Mouse (Mus musculus) MEL (cell line): ENCODE measurements around the gene Vgf. TPM values are rescaled to one million over a fixed set of nuclear protein-coding genes. Genes with fewer than 3 reads are reported as not detected.

Source experiments
- DNase-seq: peaks from one replicate; pipeline ENCODE4 v3.0.0; 2011; ENCODE audit warnings: low read depth, low spot score
- H3K27ac ChIP-seq: 2 replicates; pipeline ENCODE4 v1.5.1; 2012; ENCODE audit warnings: low read depth, mild to moderate bottlenecking, control low read depth, low read length, moderate library complexity; ENCODE audit not compliant: control insufficient read depth
- H3K27me3 ChIP-seq, 2 experiments: fragments of 150-350 bp in 1 of 2; sonication (generic) in 1 of 2; 2 replicates each; pipeline ENCODE4 v1.6.1; 2012; ENCODE audit warnings: low read length in 2 of 2, mild to moderate bottlenecking in 2 of 2, improper control_type of control experiment in 1 of 2, moderate library complexity in 1 of 2; ENCODE audit not compliant: insufficient read depth in 2 of 2, control insufficient read depth in 1 of 2
- H3K36me3 ChIP-seq, 2 experiments: 2 replicates each; pipeline ENCODE4 v1.6.1; 2012 to 2014; ENCODE audit warnings: low read length in 2 of 2, improper control_type of control experiment in 1 of 2, inconsistent platforms in 1 of 2, mild to moderate bottlenecking in 1 of 2; ENCODE audit not compliant: insufficient read depth in 2 of 2, control insufficient read depth in 1 of 2
- H3K4me1 ChIP-seq, 2 experiments: fragments of 150-350 bp in 1 of 2; sonication (generic) in 1 of 2; 2 replicates each; pipeline ENCODE4 v1.6.1; 2012; ENCODE audit warnings: low read length in 2 of 2, improper control_type of control experiment in 1 of 2, mild to moderate bottlenecking in 1 of 2; ENCODE audit not compliant: insufficient read depth in 2 of 2, control insufficient read depth in 1 of 2
- H3K4me3 ChIP-seq, 2 experiments: fragments of 150-350 bp in 1 of 2; sonication (generic) in 1 of 2; 2 replicates each; pipeline ENCODE4 v1.5.1; 2012; ENCODE audit warnings: low read depth in 2 of 2, low read length in 2 of 2, mild to moderate bottlenecking in 2 of 2, moderate library complexity in 2 of 2, control low read depth in 1 of 2, improper control_type of control experiment in 1 of 2; ENCODE audit not compliant: control insufficient read depth in 1 of 2, insufficient read depth in 1 of 2
- H3K79me2 ChIP-seq: 2 replicates; pipeline ENCODE4 v1.6.1; 2012; ENCODE audit warnings: mild to moderate bottlenecking, low read length, moderate library complexity; ENCODE audit not compliant: control insufficient read depth, poor library complexity, insufficient read depth
- H3K9ac ChIP-seq: 2 replicates; pipeline ENCODE4 v1.6.1; 2012; ENCODE audit warnings: low read depth, mild to moderate bottlenecking, control low read depth, low read length, moderate library complexity; ENCODE audit not compliant: control insufficient read depth, poor library complexity, severe bottlenecking
- H3K9me3 ChIP-seq: fragments of 150-350 bp; sonication (generic); replicated peaks from 2 replicates; pipeline ENCODE4 v1.6.1; 2012; ENCODE audit warnings: mild to moderate bottlenecking, low read length, improper control_type of control experiment, moderate library complexity; ENCODE audit not compliant: insufficient read depth
- BHLHE40 ChIP-seq: IDR thresholded peaks from 2 replicates; pipeline ENCODE4 v1.6.1; 2012; ENCODE audit warnings: low read depth, mild to moderate bottlenecking, inconsistent platforms, low read length, improper control_type of control experiment, borderline replicate concordance
- CHD1 ChIP-seq: IDR thresholded peaks from 2 replicates; pipeline ENCODE4 v1.6.1; 2012; ENCODE audit warnings: low read depth, mild to moderate bottlenecking, inconsistent platforms, low read length, improper control_type of control experiment
- CTCF ChIP-seq, 3 experiments: IDR thresholded peaks in 2 of 3; conservative IDR thresholded peaks in 1 of 3; 2 replicates each; pipeline ENCODE4 v1.5.1; 2011 to 2012; ENCODE audit warnings: low read length in 3 of 3, low read depth in 2 of 3, mild to moderate bottlenecking in 2 of 3, improper control_type of control experiment in 1 of 3, inconsistent platforms in 1 of 3, mixed read lengths in 1 of 3, moderate library complexity in 1 of 3; ENCODE audit not compliant: control insufficient read depth in 1 of 3, insufficient read depth in 1 of 3, poor library complexity in 1 of 3, severe bottlenecking in 1 of 3
- E2F4 ChIP-seq: IDR thresholded peaks from 2 replicates; pipeline ENCODE4 v1.6.1; 2011; ENCODE audit warnings: low read depth, low read length, improper control_type of control experiment, borderline replicate concordance
- EP300 ChIP-seq, 2 experiments: IDR thresholded peaks; 2 replicates each; pipeline ENCODE4 v1.6.1; 2011; ENCODE audit warnings: improper control_type of control experiment in 2 of 2, low read length in 2 of 2, low read depth in 1 of 2, mild to moderate bottlenecking in 1 of 2
- ETS1 ChIP-seq: IDR thresholded peaks from 2 replicates; pipeline ENCODE4 v1.6.1; 2012; ENCODE audit warnings: low read depth, mild to moderate bottlenecking, inconsistent platforms, low read length, improper control_type of control experiment, moderate library complexity
- GABPA ChIP-seq: IDR thresholded peaks from 2 replicates; pipeline ENCODE4 v1.6.1; 2012; ENCODE audit warnings: low read depth, mild to moderate bottlenecking, inconsistent platforms, low read length, improper control_type of control experiment, moderate library complexity
- GATA1 ChIP-seq: IDR thresholded peaks from 2 replicates; pipeline ENCODE4 v1.6.1; 2011; ENCODE audit warnings: low read depth, low read length, improper control_type of control experiment
- MAFK ChIP-seq: IDR thresholded peaks from 2 replicates; pipeline ENCODE4 v1.6.1; 2011; ENCODE audit warnings: low read depth, mild to moderate bottlenecking, low read length, improper control_type of control experiment, borderline replicate concordance
- MXI1 ChIP-seq: IDR thresholded peaks from 2 replicates; pipeline ENCODE4 v1.6.1; 2011; ENCODE audit warnings: mild to moderate bottlenecking, low read depth, low read length, improper control_type of control experiment
- POLR2AphosphoS2 ChIP-seq: IDR thresholded peaks from 2 replicates; pipeline ENCODE4 v1.6.1; 2011; ENCODE audit warnings: low read length, improper control_type of control experiment
- POLR2AphosphoS5 ChIP-seq: IDR thresholded peaks from 2 replicates; pipeline ENCODE4 v1.6.1; 2012; ENCODE audit warnings: low read depth, borderline replicate concordance, mild to moderate bottlenecking, inconsistent platforms, low read length, moderate library complexity, mixed read lengths
- RAD21 ChIP-seq: IDR thresholded peaks from 2 replicates; pipeline ENCODE4 v1.6.1; 2011; ENCODE audit warnings: mild to moderate bottlenecking, low read depth, low read length, improper control_type of control experiment
- RCOR1 ChIP-seq: IDR thresholded peaks from 2 replicates; pipeline ENCODE4 v1.6.1; 2012; ENCODE audit warnings: low read depth, mild to moderate bottlenecking, inconsistent platforms, low read length, improper control_type of control experiment
- SIN3A ChIP-seq: IDR thresholded peaks from 2 replicates; pipeline ENCODE4 v1.6.1; 2012; ENCODE audit warnings: low read length, improper control_type of control experiment, inconsistent platforms
- TAL1 ChIP-seq: IDR thresholded peaks from 2 replicates; pipeline ENCODE4 v1.6.1; 2012; ENCODE audit warnings: mild to moderate bottlenecking, inconsistent platforms, low read length, moderate library complexity, mixed read lengths
- TBP ChIP-seq: IDR thresholded peaks from 2 replicates; pipeline ENCODE4 v1.8.0; 2011; ENCODE audit warnings: low read depth, low read length, improper control_type of control experiment
- TCF12 ChIP-seq: IDR thresholded peaks from 2 replicates; pipeline ENCODE4 v1.6.1; 2014; ENCODE audit warnings: low read depth, mild to moderate bottlenecking, inconsistent platforms, low read length, improper control_type of control experiment, moderate library complexity
- UBTF ChIP-seq: IDR thresholded peaks from 2 replicates; pipeline ENCODE4 v1.6.1; 2012; ENCODE audit warnings: low read depth, mild to moderate bottlenecking, inconsistent platforms, low read length, improper control_type of control experiment, moderate library complexity, borderline replicate concordance; ENCODE audit not compliant: insufficient read depth
- USF2 ChIP-seq, 2 experiments: IDR thresholded peaks; 2 replicates each; pipeline ENCODE4 v1.6.1; 2011 to 2012; ENCODE audit warnings: improper control_type of control experiment in 2 of 2, low read length in 2 of 2, borderline replicate concordance in 1 of 2, inconsistent platforms in 1 of 2, low read depth in 1 of 2, mild to moderate bottlenecking in 1 of 2; ENCODE audit not compliant: insufficient read depth in 1 of 2
- ZC3H11A ChIP-seq: IDR thresholded peaks from 2 replicates; pipeline ENCODE4 v1.6.1; 2012; ENCODE audit warnings: low read depth, mild to moderate bottlenecking, inconsistent platforms, low read length, improper control_type of control experiment
- polyA plus RNA-seq, 2 experiments: library from polyadenylated mRNA; stranded (reverse) in 1 of 2; unstranded in 1 of 2; fragments of >175 nt in 1 of 2; fragments of >200 nt in 1 of 2; gene quantifications; 2 replicates each; pipeline versions ENCODE4 v1.2.1 to v1.2.4; 2012; ENCODE audit warnings: low replicate concordance in 2 of 2, low read depth in 1 of 2; ENCODE audit not compliant: insufficient read length in 2 of 2, insufficient read depth in 1 of 2, missing spikeins in 1 of 2
- total RNA-seq: library from RNA; depleted of rRNA; stranded (reverse); fragments of 300-350 nt; gene quantifications from 2 replicates; pipeline ENCODE4 v1.2.3, GENCODE M21; 2012

Vgf gene
- total and polyA plus RNA-seq, 3 experiments, result 0.42 to 1.4 TPM; not detected in 1

DNA sequence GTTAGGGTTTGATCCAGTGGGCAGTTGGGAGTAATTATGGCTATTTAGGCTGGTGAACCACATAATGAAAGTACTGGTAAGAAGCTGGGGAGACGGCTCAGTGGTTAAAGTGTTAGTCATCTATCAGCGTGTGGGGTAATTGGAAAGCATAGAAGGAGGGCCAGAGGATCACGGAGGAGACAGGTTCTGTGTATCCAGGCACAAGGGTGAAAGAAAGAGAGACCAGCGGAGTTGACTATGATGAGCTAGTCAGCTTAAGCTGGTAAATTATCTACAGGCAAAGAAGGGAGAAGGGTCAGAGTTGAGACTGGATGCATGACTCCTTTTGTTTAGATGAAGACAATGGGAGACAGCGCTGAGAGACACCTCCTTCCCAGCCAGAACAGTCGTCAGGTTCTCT, 24.9 kb downstream of the Vgf start:
- Histone ChIP-seq H3K4me1 (peaks cover 0 to 6% of the 10 kb centered on the region in 2 experiments; a peak in 2 of 4 replicates), H3K4me3 (no peak overlapping the region), H3K79me2 (no peaks in the 10 kb centered on the region), H3K9me3 (no peaks in the 10 kb centered on the region), H3K27ac (no peak overlapping the region), H3K27me3 (no peaks in the 10 kb centered on the region), H3K9ac (no peak overlapping the region), H3K36me3 (no peaks in the 10 kb centered on the region)
- no peak for DNase-seq
- TF ChIP-seq RAD21 (no peak), ETS1 (no peak), POLR2AphosphoS2 (no peak), BHLHE40 (no peak), E2F4 (no peak), POLR2AphosphoS5 (no peak), TAL1 (no peak), RCOR1 (no peak), GATA1 (no peak), UBTF (no peak), ZC3H11A (no peak), MXI1 (no peak), TCF12 (no peak), SIN3A (no peak), MAFK (no peak), GABPA (no peak), CHD1 (no peak), EP300 (IDR thresholded peaks at IDR 0.05; ENCODE audit: low read depth in 1 of 2, low read length in 2 of 2) (no peak), CTCF (IDR thresholded peaks at IDR 0.05 in 2 of 3, conservative IDR thresholded peaks at IDR 0.05 in 1 of 3; ENCODE audit: control insufficient read depth in 1 of 3, insufficient read depth in 1 of 3, low read depth in 2 of 3, low read length in 3 of 3, poor library complexity in 1 of 3, severe bottlenecking in 1 of 3) (no peak)

DNA sequence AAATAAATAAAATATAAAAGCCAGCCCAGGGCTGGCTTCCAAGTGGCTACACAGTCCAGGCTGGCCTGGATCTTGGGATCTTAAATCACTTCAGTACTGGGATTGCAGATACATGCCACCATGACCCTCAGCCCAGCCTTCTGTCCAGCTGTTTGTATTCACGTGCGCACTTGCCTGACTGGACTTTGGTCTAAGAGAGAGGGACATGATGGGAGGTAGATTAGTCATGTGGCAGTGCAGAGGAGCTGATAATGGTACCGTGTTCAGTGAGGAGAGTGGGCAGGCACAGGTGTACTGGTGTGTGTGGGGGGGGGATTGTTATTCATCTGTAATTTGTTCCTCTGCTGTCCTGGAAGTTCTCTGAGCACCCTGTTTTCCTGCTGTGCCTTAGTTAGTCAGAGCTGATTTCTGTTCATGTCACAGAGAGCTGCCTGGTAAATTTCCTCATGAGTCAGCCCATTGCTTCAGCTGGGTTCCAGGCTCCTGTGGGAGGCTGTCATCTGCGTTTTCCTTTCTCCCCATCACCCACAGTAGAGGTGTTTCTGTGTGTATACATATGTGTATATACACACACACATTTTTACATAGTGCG, 25.8 kb downstream of the Vgf start:
- DNase-seq, result no peak
- Histone ChIP-seq H3K79me2 (no peaks in the 10 kb centered on the region), H3K4me1 (peaks cover 0 to 4% of the 10 kb centered on the region in 2 experiments; a peak in 2 of 4 replicates), H3K27me3 (no peaks in the 10 kb centered on the region), H3K36me3 (no peaks in the 10 kb centered on the region), H3K27ac (no peak overlapping the region), H3K4me3 (no peak overlapping the region), H3K9ac (no peak overlapping the region), H3K9me3 (no peaks in the 10 kb centered on the region)
- no peak for TF ChIP-seq ZC3H11A
- no peak for TF ChIP-seq USF2 (IDR thresholded peaks at IDR 0.05; ENCODE audit: borderline replicate concordance in 1 of 2, insufficient read depth in 1 of 2, low read depth in 1 of 2, low read length in 2 of 2)
- no peak for TF ChIP-seq BHLHE40
- no peak for TF ChIP-seq CTCF (IDR thresholded peaks at IDR 0.05 in 2 of 3, conservative IDR thresholded peaks at IDR 0.05 in 1 of 3; ENCODE audit: control insufficient read depth in 1 of 3, insufficient read depth in 1 of 3, low read depth in 2 of 3, low read length in 3 of 3, poor library complexity in 1 of 3, severe bottlenecking in 1 of 3)
- TF ChIP-seq MXI1, result no peak
- TF ChIP-seq GATA1, result no peak
- no peak for TF ChIP-seq ETS1
- TF ChIP-seq CHD1, result no peak
- TF ChIP-seq TBP, result no peak
